Mouse (Mus musculus): ENCODE measurements at regions not wholly inside any gene's neighbourhood (a gene's known extent, or its start where the extent isn't known, plus 50 kb on each side); places are given as distances from the start of the nearest gene placed in this dataset.
"Not testable (repeated sequence)": the region's sequence is repeated elsewhere in the genome, so short reads cannot be mapped to it uniquely, and the experiment has no call there.

DNA sequence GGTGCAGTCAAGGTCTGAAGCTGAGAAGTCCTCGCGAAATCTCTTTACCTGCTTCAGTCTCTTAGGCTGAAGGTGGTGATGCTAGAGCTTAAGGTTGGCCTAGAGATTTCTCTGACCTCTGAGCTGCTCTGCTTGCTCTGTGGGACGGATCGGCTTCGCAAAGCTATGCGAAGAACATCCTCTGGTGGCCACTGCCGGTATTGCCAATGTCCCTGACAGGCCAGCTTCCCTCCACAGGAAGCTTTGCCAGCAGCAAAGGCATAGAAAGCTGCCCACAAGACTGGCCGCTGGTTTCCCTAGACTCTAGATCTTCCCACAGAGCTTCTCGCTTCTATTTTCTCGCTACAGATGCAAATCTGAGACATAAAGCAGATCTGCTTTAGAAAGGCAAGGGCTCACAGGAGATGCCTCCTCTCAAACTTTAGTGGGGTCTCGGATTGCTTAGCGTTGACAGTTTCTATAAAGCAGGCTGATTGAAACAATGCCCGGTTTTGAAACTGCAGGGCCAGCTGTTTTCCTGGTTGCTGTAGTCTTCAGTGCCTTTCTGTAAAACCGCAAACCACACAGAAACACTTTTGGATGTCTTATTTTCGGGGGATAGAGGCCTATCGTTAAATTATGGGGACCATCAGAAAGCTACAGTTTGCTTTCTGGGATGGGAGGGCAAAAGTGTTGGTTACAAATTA lies 153.7 kb downstream of the Car8 start:
- DNase-seq, result peak; percentile 88

GRCm38 (mm10) chr4:8079349-8079748 lies 159.5 kb downstream of the Car8 start:
- no peak for DNase-seq

DNA sequence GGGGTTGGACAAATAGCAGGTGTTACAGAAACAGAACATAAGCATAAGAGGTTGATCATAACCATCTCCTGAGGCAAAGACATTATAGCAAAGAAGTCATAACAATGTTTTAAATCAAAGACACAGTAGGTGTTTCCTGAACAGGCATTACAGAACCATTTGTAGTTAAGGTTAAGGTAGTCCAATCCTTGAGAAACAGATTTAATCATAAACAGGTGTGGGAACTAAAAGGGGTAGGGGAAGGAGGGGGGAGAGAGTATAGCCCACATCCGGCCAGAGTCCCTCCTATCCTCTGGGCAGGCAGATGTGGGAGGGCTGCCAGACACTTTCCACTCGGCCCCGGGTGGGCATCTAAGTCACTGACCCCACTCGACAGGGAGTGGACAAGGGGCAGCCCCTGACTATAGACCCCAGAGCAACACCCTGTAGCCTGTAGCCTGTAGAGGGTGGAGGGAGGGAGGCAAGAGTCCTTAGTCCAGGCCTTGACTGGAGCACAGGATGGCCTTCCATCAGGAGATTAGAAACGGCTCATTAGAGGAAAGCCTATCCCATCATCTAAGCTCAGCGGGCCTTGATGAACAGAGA lies 165.8 kb downstream of the Car8 start:
- no peak for DNase-seq

DNA sequence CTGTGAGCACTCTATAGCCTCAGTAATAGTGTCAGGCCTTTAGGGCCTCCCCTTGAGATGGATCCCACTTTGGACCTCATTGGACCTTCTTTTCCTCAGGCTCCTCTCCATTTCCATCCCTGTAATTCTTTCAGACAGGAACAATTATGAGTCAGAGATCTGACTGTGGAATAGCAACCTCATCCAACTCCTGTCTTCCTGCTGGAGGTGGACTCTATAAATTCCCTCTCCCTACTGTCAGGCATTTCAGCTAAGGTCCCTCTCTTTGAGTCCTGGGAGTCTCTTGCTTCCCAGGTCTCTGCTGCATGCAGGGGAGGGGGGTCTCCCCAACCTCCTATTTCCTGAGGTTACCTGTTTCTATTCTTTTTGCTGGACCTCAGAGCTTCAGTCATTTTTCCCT lies 168.1 kb downstream of the Car8 start:
- not testable (repeated sequence) for DNase-seq

DNA sequence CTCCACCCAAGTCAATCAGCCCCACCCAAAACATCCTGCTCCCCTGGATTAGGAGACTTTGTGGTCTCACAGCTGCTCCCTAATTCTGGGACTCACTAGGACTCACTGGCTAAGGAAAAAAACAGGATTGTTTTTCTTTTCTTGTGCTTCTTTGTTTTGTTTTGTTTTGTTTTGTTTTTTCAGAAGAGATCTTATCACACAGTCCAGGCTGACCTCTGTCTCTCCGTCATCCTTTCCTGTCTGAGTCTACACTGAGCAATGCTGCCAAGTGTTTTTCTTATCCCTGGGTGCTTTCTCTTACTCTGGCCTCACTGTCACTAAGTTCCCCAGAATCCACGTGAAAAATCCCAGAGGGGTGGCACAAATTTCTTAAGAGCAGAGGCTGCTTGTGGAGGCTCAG lies 170.8 kb downstream of the Car8 start:
- DNase-seq, result no peak

GRCm38 (mm10) chr4:8041776-8042175 lies 197.1 kb downstream of the Car8 start:
- no peak for DNase-seq

- no peak for DNase-seq
Observed at GRCm38 (mm10) chr4:8037863-8038262, 201.0 kb downstream of the Car8 start.

- not testable (repeated sequence) for DNase-seq
Observed at GRCm38 (mm10) chr4:8033402-8033801, 205.4 kb downstream of the Car8 start.

DNA sequence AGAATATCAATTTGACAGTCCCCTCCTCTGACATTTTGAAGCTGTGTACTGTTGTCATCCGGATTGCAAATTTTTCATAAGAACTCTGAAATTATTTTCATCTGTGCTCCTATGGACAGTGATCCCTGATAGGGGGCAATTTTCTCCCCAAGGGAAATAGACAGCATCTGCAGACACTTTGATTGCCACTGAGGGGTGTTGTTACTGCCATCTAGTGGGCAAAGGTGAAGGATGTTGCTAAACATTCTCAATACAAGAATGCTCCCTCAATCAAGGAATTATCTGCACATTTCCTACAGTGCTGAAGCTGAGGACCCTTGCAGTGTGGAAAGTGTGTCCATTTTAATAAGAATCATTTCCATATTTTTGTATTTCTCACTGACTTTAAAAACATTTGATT lies 233.7 kb downstream of the Car8 start:
- DNase-seq, result peak; percentile 67

- DNase-seq, result no peak
Observed at GRCm38 (mm10) chr4:7997575-7997953, 241.3 kb downstream of the Car8 start.

DNA sequence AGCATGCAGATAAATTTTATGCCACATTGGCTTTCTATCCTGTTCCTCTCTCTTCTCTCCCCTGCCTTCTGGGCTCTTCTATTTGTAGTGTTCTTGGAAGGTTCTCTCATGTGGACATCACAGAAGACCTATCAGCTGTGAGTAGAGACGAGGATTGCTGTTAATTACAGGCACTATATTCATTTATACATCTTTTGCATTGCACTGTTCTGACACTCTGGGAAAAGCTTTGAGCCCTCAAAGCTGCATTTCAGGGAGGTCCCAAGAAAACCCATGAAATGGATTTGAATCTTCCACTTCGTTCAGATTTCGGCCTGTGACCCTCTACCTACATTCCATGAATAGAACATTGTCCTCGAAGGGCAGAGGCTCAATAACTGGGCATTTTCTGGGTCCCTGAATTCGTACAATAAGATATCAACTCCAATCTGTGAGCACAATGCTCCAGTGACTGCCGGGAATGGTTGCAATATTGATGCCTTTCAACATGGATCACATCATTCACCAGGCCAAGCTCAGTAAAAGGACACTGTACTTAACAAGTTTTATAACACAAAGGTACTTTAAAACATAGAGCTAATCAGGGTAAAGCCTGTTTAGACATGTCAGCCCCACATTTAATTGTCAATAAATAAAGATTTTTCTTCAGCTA lies 241.8 kb downstream of the Car8 start:
- DNase-seq, result no peak

DNA sequence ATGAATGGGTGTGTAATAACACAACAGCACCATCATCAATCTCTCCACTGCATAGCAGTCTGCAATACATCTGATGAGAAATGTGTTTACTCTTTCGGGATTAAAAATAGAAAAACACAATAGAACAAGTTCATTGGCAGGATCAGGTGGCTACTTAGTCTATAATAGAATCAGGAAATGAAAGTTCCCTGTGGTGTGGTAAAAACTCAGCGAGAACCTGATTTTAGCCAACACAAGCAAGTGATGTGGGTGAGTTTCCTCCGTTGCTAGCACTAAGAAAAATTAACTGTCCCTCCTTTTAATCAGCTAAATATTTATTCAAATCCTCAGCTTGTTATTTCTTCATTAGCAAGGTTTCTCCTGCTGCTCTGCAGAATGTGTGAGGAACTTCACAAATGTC lies 245.9 kb downstream of the Car8 start:
- DNase-seq, result no peak

DNA sequence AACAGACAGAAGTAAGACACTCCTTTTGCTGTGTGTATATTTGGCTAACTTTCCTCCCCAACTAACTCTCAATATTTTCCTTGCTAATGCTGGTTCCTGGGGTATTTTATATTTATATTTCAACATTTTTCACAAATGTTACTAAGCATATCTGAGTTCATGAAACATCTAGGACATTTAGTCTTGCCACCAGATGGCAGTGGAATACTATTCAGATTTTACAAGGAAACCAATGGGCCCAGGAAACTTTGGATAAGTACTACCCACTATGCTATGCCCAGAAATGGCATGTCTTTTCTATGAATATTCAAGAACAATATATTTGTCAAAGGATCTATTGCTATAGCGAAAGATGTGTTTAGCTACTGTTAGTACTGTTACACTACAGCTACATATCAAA lies 251.1 kb downstream of the Car8 start:
- DNase-seq, result no peak

- DNase-seq, result peak; percentile 24
Observed at GRCm38 (mm10) chr4:7987346-7987745, 251.5 kb downstream of the Car8 start.

GRCm38 (mm10) chr4:7984814-7985213 lies 254.0 kb downstream of the Car8 start:
- DNase-seq, result no peak

DNA sequence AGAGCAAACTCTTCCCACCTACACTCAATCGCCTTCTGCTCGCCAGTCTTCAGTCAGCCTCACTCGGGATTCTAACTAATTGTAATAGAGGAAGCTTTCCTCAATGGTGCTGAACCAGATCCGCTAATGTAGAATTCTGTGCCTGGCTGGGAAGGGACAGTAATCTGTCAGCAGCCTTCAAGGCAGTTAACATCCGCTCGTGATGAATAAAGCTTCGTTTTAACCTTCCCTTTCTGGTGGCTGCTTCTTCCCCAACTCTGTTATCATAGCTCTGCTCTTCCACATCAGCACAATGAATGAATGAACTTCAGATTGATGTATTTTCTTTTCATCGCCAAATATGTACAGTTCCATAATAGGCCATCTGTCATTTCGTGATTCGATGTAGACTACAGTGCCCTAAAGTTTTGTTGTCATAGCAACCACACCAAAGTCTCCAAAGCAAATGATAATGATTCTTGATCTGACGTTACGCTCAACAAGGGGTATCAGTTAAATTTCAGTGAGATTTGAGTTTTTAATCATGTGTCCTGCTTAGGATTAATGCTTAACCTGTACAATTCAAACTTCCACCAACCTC lies 259.0 kb downstream of the Car8 start:
- no peak for DNase-seq

GRCm38 (mm10) chr4:7977661-7978444 lies 261.0 kb downstream of the Car8 start:
- peak; percentile 8 for DNase-seq

- no peak for DNase-seq
Observed at GRCm38 (mm10) chr4:7970272-7970671, 268.6 kb downstream of the Car8 start.

DNA sequence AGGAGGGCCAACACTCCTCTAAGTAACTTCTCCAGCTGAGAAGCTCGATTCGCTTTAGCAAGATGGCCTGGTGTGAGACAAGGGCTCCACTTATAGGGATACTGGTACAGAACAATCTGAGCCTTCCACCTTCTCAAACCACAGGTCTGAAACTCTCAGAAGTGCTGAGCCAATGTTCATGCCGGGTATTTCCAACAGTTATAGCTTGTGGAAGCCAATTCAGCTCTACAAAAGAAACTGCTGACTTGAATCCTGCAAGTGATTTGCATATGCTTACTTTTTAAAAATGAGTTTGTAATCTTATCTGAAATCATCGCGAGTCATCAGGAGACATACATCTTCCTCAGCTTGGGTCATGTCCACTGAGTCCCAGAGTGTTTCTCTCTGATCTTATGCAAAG lies 273.2 kb downstream of the Car8 start:
- DNase-seq, result no peak

DNA sequence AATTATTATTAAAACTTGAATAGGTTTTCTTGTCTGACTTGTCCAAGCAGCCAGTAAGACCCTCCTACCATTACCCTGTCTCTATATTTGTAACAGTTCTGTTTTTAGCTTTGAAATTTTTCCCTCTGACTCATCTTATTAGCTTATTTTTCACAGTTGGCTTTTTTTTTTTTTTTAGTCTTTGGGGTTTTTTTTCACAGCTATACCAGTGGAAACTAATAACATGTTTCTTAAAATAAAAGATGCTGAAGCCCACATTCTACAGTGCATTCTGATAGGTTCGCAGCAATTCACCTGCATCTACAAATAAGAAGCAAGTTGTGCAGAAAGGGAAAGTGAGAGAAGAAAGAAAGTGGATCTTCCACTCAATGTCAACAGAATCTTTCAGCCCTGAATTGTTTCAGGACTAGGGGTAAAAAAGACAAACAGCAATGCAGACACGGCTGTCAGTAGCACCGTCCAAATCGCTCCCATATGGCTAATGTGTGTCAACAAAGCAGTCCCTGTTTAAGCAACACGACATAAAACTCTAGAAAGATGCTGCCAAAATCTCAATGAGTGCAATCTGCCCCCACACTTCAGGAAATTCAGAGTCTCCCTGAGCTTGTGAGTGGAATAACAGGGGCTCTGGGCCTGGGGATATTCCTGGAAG lies 277.2 kb downstream of the Car8 start:
- no peak for DNase-seq

DNA sequence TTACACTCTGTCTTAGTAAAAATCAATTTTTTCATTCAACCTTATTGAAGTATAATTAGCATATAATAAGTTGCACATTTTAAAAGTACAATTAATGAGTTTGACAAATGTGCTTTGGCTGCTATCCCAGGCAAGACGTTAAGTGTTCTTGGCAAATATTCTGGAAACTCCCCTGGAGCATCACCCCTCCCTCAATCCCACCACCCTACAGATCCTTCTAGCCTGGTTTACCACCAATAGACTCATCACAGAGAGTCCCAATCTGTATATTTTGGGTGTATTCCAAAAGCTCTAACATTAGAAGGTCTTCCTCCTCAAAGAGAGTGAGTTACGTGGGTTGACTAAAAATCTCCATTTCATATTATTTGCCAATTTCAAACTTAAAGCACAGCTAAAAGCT lies 278.5 kb downstream of the Car8 start:
- DNase-seq, result no peak

- no peak for DNase-seq
Observed at GRCm38 (mm10) chr4:7948020-7948419, 290.8 kb downstream of the Car8 start.

DNA sequence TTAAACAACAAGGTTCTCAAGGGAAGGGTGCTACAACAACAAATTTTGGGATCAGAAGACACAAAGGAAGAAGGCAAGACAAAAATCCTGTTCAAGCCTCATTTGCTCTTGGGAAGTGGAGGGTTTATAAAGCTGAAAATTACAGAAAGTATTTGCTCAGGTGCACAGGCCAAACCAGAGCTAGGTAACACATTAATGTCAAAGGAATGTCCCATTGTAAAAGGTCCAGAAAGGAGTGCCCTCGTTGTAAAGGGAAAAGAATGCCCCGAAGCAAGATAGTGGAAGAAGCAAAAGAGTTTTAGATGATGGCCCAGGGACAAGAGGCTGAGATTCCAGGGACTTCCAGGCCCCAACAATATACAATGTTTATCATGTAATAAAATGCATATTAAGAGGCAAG lies 317.3 kb downstream of the Car8 start:
- no peak for DNase-seq

All from thymus, postnatal 14 days (tissue).